Mouse (Mus musculus): ENCODE measurements around the gene Srms.

The Srms gene

GRCm38 (mm10) chr2:181213021-181213445, at the start of gene Srms:
TSS of gene Srms (minus strand) at chr2:181213185.
- peak; percentile 56 for DNase-seq

- DNase-seq: no peak
These were observed 40.3 kb upstream of the Srms start for GRCm38 (mm10) chr2:181253248-181253647.

GRCm38 (mm10) chr2:181251841-181252240, 38.9 kb upstream of the Srms start:
- no peak for DNase-seq

- no peak for DNase-seq
These were observed 36.2 kb upstream of the Srms start for GRCm38 (mm10) chr2:181249217-181249616.

- no peak for DNase-seq
These were observed 32.0 kb upstream of the Srms start for GRCm38 (mm10) chr2:181245031-181245430.

GRCm38 (mm10) chr2:181243706-181244394, 30.9 kb upstream of the Srms start:
- no peak for DNase-seq

GRCm38 (mm10) chr2:181242314-181242665, 29.3 kb upstream of the Srms start:
- no peak for DNase-seq

- peak; percentile 22 for DNase-seq
These were observed 28.8 kb upstream of the Srms start, which contains the start of gene Helz2 for GRCm38 (mm10) chr2:181241602-181242313. TSS of gene Helz2 (minus strand) at chr2:181242027.

GRCm38 (mm10) chr2:181240806-181241440, 27.9 kb upstream of the Srms start:
- no peak for DNase-seq

- no peak for DNase-seq
These were observed 26.3 kb upstream of the Srms start for GRCm38 (mm10) chr2:181239261-181239660.

GRCm38 (mm10) chr2:181238861-181239260, 25.9 kb upstream of the Srms start:
- DNase-seq: no peak

- no peak for DNase-seq
These were observed 25.2 kb upstream of the Srms start for GRCm38 (mm10) chr2:181238091-181238610.

GRCm38 (mm10) chr2:181237251-181238014, 24.4 kb upstream of the Srms start:
- DNase-seq: no peak

GRCm38 (mm10) chr2:181235681-181236566, 22.9 kb upstream of the Srms start:
- no peak for DNase-seq

GRCm38 (mm10) chr2:181234680-181235079, 21.7 kb upstream of the Srms start:
- DNase-seq: no peak

- no peak for DNase-seq
These were observed 20.5 kb upstream of the Srms start for GRCm38 (mm10) chr2:181233443-181233842.

GRCm38 (mm10) chr2:181231171-181231570, 18.2 kb upstream of the Srms start:
- no peak for DNase-seq

GRCm38 (mm10) chr2:181228335-181228734, 15.3 kb upstream of the Srms start:
- no peak for DNase-seq

GRCm38 (mm10) chr2:181227122-181227521, 14.1 kb upstream of the Srms start:
- DNase-seq: no peak

- DNase-seq: no peak
These were observed 12.0 kb upstream of the Srms start for GRCm38 (mm10) chr2:181224994-181225393.

- no peak for DNase-seq
These were observed 7.4 kb upstream of the Srms start for GRCm38 (mm10) chr2:181220361-181220760.

All from retina, postnatal 1 day (tissue).